Mouse (Mus musculus): ENCODE measurements around the gene Gchfr. TPM values are rescaled to one million over a fixed set of nuclear protein-coding genes. Genes with fewer than 3 reads are reported as not detected.

Gchfr gene
- polyA plus RNA-seq, 1 experiment: 16.3 TPM

- peaks cover 3% of the 10 kb centered on the region for H3K4me1 ChIP-seq (replicated peaks; ENCODE audit: control insufficient read depth, insufficient read depth, low read length)
- DNase-seq: peak; percentile 94
- no peaks in the 10 kb centered on the region for H3K27me3 ChIP-seq (ENCODE audit: control insufficient read depth, insufficient read depth, low read length)
- under 1% methylated on average over 51 of the region's 51 CpGs for WGBS
- peak within 1 kb of the TSS; percentile 90 for H3K4me3 ChIP-seq (ENCODE audit: control insufficient read depth, insufficient read depth, low read length)
- TF ChIP-seq CTCF (IDR thresholded peaks at IDR 0.05; ENCODE audit: borderline replicate concordance, control insufficient read depth, extremely low read depth, insufficient read depth, low read length, poor library complexity): 0 out of 2 replicates have a peak, but pooled peaks have one; percentile 50
- peak; percentile 51; the same call in 1 of the 2 replicates for TF ChIP-seq POLR2A (IDR thresholded peaks at IDR 0.05; ENCODE audit: control insufficient read depth, extremely low read depth, insufficient read depth, low read length, poor library complexity)
- peaks cover 3% of the 10 kb centered on the region; the same call in 1 of the 2 replicates for H3K36me3 ChIP-seq (ENCODE audit: control insufficient read depth, insufficient read depth, low read length)
- peak within 1 kb of the TSS; percentile 24; the same call in 1 of the 2 replicates for H3K27ac ChIP-seq (ENCODE audit: control insufficient read depth, insufficient read depth, low read length)
These were observed 41.0 kb downstream of the Gchfr start, which contains the start of the genes Zfyve19 and Dnajc17 for GRCm38 (mm10) chr2:119208344-119209175. Zfyve19 (plus strand) TSS chr2:119208617. Dnajc17 (minus strand) TSS chr2:119208795.

DNA sequence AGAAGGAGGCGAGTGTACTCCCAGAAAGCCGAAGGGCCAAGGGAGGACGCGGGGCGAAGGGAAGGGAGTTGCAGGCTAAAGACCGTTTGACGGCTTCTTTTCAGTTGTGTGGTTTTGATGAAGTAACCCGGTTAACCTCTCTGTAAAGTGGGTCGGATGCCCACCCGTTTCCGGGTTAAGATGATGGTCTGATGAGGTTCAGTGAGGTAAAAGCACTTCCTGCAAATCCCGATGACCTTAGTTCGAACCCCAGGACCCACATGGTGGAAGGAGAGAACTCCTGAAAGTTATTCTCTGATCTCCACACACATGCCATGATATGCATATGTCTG is 41.6 kb downstream of the Gchfr start:
- H3K4me3 ChIP-seq (ENCODE audit: control insufficient read depth, insufficient read depth, low read length): peak overlapping the region; percentile 90
- WGBS: under 1% methylated on average over 13 of the region's 13 CpGs
- no peaks in the 10 kb centered on the region for H3K27me3 ChIP-seq (ENCODE audit: control insufficient read depth, insufficient read depth, low read length)
- H3K36me3 ChIP-seq (ENCODE audit: control insufficient read depth, insufficient read depth, low read length): peaks cover 3% of the 10 kb centered on the region; the same call in 1 of the 2 replicates
- peaks cover 3% of the 10 kb centered on the region for H3K4me1 ChIP-seq (replicated peaks; ENCODE audit: control insufficient read depth, insufficient read depth, low read length)
- peak overlapping the region; percentile 3; the same call in 1 of the 2 replicates for H3K27ac ChIP-seq (ENCODE audit: control insufficient read depth, insufficient read depth, low read length)
- TF ChIP-seq POLR2A (IDR thresholded peaks at IDR 0.05; ENCODE audit: control insufficient read depth, extremely low read depth, insufficient read depth, low read length, poor library complexity) (no peak), CTCF (IDR thresholded peaks at IDR 0.05; ENCODE audit: borderline replicate concordance, control insufficient read depth, extremely low read depth, insufficient read depth, low read length, poor library complexity) (no peak)
- no peak for DNase-seq

Other genes with a start within 250 kb of the Gchfr start
- gene Chst14, start 241.3 kb upstream of the Gchfr start, polyA plus RNA-seq (2012; rRNA removed): 9.0 and 10.3 TPM in 2 replicates
- gene Ccdc32, start 138.4 kb upstream of the Gchfr start, polyA plus RNA-seq (2012; rRNA removed): 6.1 and 7.1 TPM in 2 replicates
- gene Rpusd2, start 133.0 kb upstream of the Gchfr start, polyA plus RNA-seq (2012; rRNA removed): 7.8 and 10.4 TPM in 2 replicates
- 3.8 and 4.8 TPM in 2 replicates for gene Knl1, start 120.7 kb upstream of the Gchfr start, polyA plus RNA-seq (2012; rRNA removed)
- gene Rad51, start 55.0 kb upstream of the Gchfr start, polyA plus RNA-seq (2012; rRNA removed): 22.1 and 33.4 TPM in 2 replicates
- 19.3 and 21.6 TPM in 2 replicates for gene Rmdn3, start 10.7 kb upstream of the Gchfr start, polyA plus RNA-seq (2012; rRNA removed)
- 0.70 and 1.1 TPM in 2 replicates for gene Gm14137, start 6.7 kb downstream of the Gchfr start, polyA plus RNA-seq (2012; rRNA removed)
- gene Zfyve19, start 40.8 kb downstream of the Gchfr start, polyA plus RNA-seq (2012; rRNA removed): 56.2 and 60.9 TPM in 2 replicates
- 6.4 and 7.1 TPM in 2 replicates for gene Dnajc17, start 41.0 kb downstream of the Gchfr start, polyA plus RNA-seq (2012; rRNA removed)
- 0.42 and 0.92 TPM in 2 replicates for gene Ppp1r14d, start 62.1 kb downstream of the Gchfr start, polyA plus RNA-seq (2012; rRNA removed)
- gene Spint1, start 69.6 kb downstream of the Gchfr start, polyA plus RNA-seq (2012; rRNA removed): 21.2 and 22.0 TPM in 2 replicates
- 2.6 and 3.5 TPM in 2 replicates for gene Rhov, start 103.5 kb downstream of the Gchfr start, polyA plus RNA-seq (2012; rRNA removed)
- gene Vps18, start 121.0 kb downstream of the Gchfr start, polyA plus RNA-seq (2012; rRNA removed): 28.4 and 30.5 TPM in 2 replicates
- gene Dll4, start 158.0 kb downstream of the Gchfr start, polyA plus RNA-seq (2012; rRNA removed): 17.6 and 18.9 TPM in 2 replicates
- gene Chac1, start 183.5 kb downstream of the Gchfr start, polyA plus RNA-seq (2012; rRNA removed): 1.1 TPM in 2 replicates